Mouse (Mus musculus) bone marrow macrophage, adult 2 months (primary cell): Measurements from ENCODE around the gene Rbck1.

Experiments
- CTCF ChIP-seq: IDR thresholded peaks from 2 replicates; pipeline ENCODE4 v1.5.1; 2012; ENCODE audit warnings: low read depth, mild to moderate bottlenecking, low read length, moderate library complexity
- POLR2A ChIP-seq: IDR thresholded peaks from 2 replicates; pipeline ENCODE4 v1.6.1; 2012; ENCODE audit warnings: mild to moderate bottlenecking, low read depth, low read length, borderline replicate concordance

DNA sequence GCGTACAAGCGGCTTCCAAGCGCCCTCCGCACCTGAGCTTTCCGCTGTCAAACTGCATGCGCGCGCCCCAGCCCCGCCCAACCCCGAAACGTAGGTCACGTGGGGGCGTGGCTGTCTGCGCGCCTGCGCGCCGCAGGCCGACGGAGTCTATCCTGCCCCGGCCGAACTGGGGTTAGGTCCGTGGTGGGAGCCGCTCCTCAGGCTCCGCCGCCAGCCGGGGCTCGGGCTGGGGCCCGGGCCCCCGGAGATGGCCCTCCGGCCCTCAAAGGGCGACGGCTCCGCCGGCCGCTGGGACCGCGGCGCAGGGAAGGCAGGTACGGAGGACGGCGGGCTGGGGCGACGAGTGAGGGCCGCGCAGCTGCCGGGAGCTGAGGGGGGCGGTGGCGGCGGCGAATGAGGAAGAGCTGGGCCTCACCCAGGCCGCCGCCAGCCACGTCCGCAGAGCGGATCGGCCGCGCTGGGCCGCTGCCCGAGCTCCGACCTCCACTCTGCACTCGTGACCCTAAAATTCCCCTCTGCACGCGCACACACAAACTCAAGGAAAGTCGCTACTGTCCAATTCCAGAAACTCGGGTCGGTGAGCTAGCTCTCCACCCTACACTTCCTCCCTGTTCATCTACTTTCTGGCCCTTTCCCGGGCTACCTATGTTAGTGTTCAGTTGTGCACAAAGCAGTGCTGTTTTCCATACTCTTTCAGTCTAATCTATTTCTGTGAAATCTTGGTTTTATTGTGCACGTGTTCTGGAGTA lies 38.6 kb downstream of the Rbck1 start, which contains the start of gene Tbc1d20:
- TF ChIP-seq CTCF (no peak), POLR2A (peak; percentile 95)
